Comparison of ENCODE assay signal across 20 mouse cellular contexts in the genomic region with DNA sequence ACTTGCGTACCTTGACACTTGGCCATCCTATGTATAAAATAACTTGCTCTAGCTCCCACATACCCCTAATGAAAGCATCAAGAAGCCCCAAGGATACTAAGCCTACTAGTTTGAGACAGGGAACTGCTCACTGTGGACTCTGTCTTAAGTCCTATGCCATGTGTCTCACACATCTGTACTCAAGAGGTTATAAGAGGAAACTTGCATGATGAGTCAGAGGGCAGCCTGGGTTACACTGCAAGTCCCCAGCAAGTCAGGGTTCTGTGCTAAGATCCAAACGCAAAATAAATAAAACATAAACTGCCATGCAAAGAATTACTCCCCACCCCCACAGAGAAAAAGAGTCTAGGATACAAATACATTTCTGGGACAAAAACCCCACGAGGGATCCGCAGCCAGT. TPM values are rescaled to one million over a fixed set of nuclear protein-coding genes. Genes with fewer than 3 reads are reported as not detected.
A peak's percentile ranks its signal among the peaks of the same experiment; 100 is the strongest.
DNase-seq lines count a peak whose midpoint lies in the region; ATAC-seq and TF ChIP-seq lines count a peak whose summit lies in the region.
"Had no signal": no experiment of that assay in that cellular context is flagged by ENCODE, and none has a peak within 500 bp of the region (broad histone marks: within the 10 kb centered on the region; RNA-seq: fewer than 3 reads in every experiment).

No protein-coding gene starts in this region.

- WGBS in embryonic facial prominence, embryonic 13.5 days, result 73% methylated on average over 4 of the region's 4 CpGs
- 75% methylated on average over 4 of the region's 4 CpGs for WGBS in embryonic facial prominence, embryonic 10.5 days
- 81% methylated on average over 4 of the region's 4 CpGs for WGBS in liver, embryonic 13.5 days (ENCODE audit: insufficient replicate concordance)
- 83% methylated on average over 4 of the region's 4 CpGs for WGBS in liver, postnatal 0 days (ENCODE audit: insufficient replicate concordance)
- WGBS in intestine, embryonic 16.5 days, result 74% methylated on average over 4 of the region's 4 CpGs

- H3K4me2 ChIP-seq in embryonic facial prominence, embryonic 13.5 days, result 0 out of 2 replicates have a peak overlapping the region, but pooled peaks have one; percentile 98
- peak overlapping the region; percentile 98 for H3K4me2 ChIP-seq in liver, embryonic 13.5 days
- no peak overlapping the region for H3K4me2 ChIP-seq in liver, postnatal 0 days (ENCODE audit: low read depth, low read length)
- peak overlapping the region; percentile 79; the same call in 1 of the 2 replicates for H3K4me2 ChIP-seq in intestine, embryonic 16.5 days (ENCODE audit: low read depth, low read length)

- H3K27ac ChIP-seq in embryonic facial prominence, embryonic 13.5 days, result no peak overlapping the region
- H3K27ac ChIP-seq in embryonic facial prominence, embryonic 10.5 days (replicated peaks), result no peak overlapping the region
- H3K27ac ChIP-seq in liver, embryonic 13.5 days, result no peak overlapping the region
- H3K27ac ChIP-seq in liver, postnatal 0 days (ENCODE audit: low read depth), result no peak overlapping the region
- no peak overlapping the region for H3K27ac ChIP-seq in intestine, embryonic 16.5 days (ENCODE audit: low read length)
- H3K27ac ChIP-seq: heart, embryonic 15.5 days; hindbrain, embryonic 10.5 days; limb, embryonic 12.5 days had no signal

- H3K9me3 ChIP-seq in embryonic facial prominence, embryonic 13.5 days, result no peaks in the 10 kb centered on the region
- no peaks in the 10 kb centered on the region for H3K9me3 ChIP-seq in embryonic facial prominence, embryonic 10.5 days
- no peaks in the 10 kb centered on the region for H3K9me3 ChIP-seq in liver, embryonic 13.5 days (replicated peaks)
- no peaks in the 10 kb centered on the region for H3K9me3 ChIP-seq in liver, postnatal 0 days (ENCODE audit: low read length)
- no peaks in the 10 kb centered on the region for H3K9me3 ChIP-seq in intestine, embryonic 16.5 days (ENCODE audit: control insufficient read depth, low read length)
- H3K9me3 ChIP-seq: G1E; heart, embryonic 15.5 days; hindbrain, embryonic 10.5 days; limb, embryonic 12.5 days had no signal

- no peak for ATAC-seq in embryonic facial prominence, embryonic 13.5 days (ENCODE audit: insufficient number of reproducible peaks, insufficient read depth, low FRiP score, low TSS enrichment, low read depth)
- no peak for ATAC-seq in liver, embryonic 13.5 days (ENCODE audit: low read depth)
- no peak for ATAC-seq in liver, postnatal 0 days
- no peak for ATAC-seq in intestine, embryonic 16.5 days
- ATAC-seq: forebrain, embryonic 14.5 days had no signal

- DNase-seq in embryonic facial prominence, embryonic 10.5 days (ENCODE audit: low spot score), result no peak
- DNase-seq in liver, embryonic 13.5 days, result no peak
- DNase-seq in liver, postnatal 0 days, result no peak
- peak; percentile 76 for DNase-seq in 416B (ENCODE audit: low read depth)
- no peak for DNase-seq in yolk sac, embryonic 10.5 days (ENCODE audit: low spot score)
- DNase-seq: kidney, adult 2 months; kidney, postnatal 14 days; lung, adult 2 months; right cerebral cortex, postnatal 14 days; thymus, postnatal 14 days had no signal

- no peaks in the 10 kb centered on the region for H3K27me3 ChIP-seq in embryonic facial prominence, embryonic 13.5 days
- peaks cover 20% of the 10 kb centered on the region for H3K27me3 ChIP-seq in embryonic facial prominence, embryonic 10.5 days (replicated peaks; ENCODE audit: low read depth, poor library complexity, severe bottlenecking)
- H3K27me3 ChIP-seq in liver, embryonic 13.5 days, result no peaks in the 10 kb centered on the region
- H3K27me3 ChIP-seq in liver, postnatal 0 days (ENCODE audit: insufficient read depth, low read length), result no peaks in the 10 kb centered on the region
- H3K27me3 ChIP-seq in intestine, embryonic 16.5 days (replicated peaks; ENCODE audit: control insufficient read depth, insufficient read depth, low read length), result no peaks in the 10 kb centered on the region
- H3K27me3 ChIP-seq: heart, embryonic 15.5 days had no signal

- H3K4me3 ChIP-seq in embryonic facial prominence, embryonic 13.5 days, result no peak overlapping the region
- H3K4me3 ChIP-seq in embryonic facial prominence, embryonic 10.5 days, result no peak overlapping the region
- H3K4me3 ChIP-seq in liver, embryonic 13.5 days (replicated peaks), result peak overlapping the region; percentile 84; the same call in 1 of the 2 replicates
- H3K4me3 ChIP-seq in liver, postnatal 0 days (ENCODE audit: low read depth, low read length), result no peak overlapping the region
- H3K4me3 ChIP-seq in intestine, embryonic 16.5 days (ENCODE audit: low read length), result no peak overlapping the region
- H3K4me3 ChIP-seq: heart, embryonic 15.5 days; hindbrain, embryonic 10.5 days; limb, embryonic 12.5 days had no signal

- no peak for TF ChIP-seq EP300 in liver, postnatal 0 days (IDR thresholded peaks at IDR 0.05; ENCODE audit: low read depth)

- no peak overlapping the region for H3K9ac ChIP-seq in embryonic facial prominence, embryonic 13.5 days
- H3K9ac ChIP-seq in liver, embryonic 13.5 days, result 0 out of 2 replicates have a peak overlapping the region, but pooled peaks have one; percentile 1
- H3K9ac ChIP-seq in liver, postnatal 0 days (replicated peaks), result no peak overlapping the region
- no peak overlapping the region for H3K9ac ChIP-seq in intestine, embryonic 16.5 days (ENCODE audit: low read depth, low read length)
- H3K9ac ChIP-seq: heart, embryonic 15.5 days; limb, embryonic 12.5 days had no signal

- TF ChIP-seq CTCF in liver, postnatal 0 days (IDR thresholded peaks at IDR 0.05; ENCODE audit: low read depth), result no peak

- H3K36me3 ChIP-seq in embryonic facial prominence, embryonic 13.5 days, result peaks cover 8% of the 10 kb centered on the region
- H3K36me3 ChIP-seq in embryonic facial prominence, embryonic 10.5 days (replicated peaks), result peaks cover 5% of the 10 kb centered on the region
- peaks cover 36% of the 10 kb centered on the region for H3K36me3 ChIP-seq in liver, embryonic 13.5 days
- H3K36me3 ChIP-seq in liver, postnatal 0 days (replicated peaks; ENCODE audit: insufficient read depth, low read length), result peaks cover 17% of the 10 kb centered on the region
- H3K36me3 ChIP-seq in intestine, embryonic 16.5 days (ENCODE audit: control insufficient read depth, insufficient read depth, low read length), result 0 out of 2 replicates have a peak, but pooled peaks cover 3% of the 10 kb centered on the region

- H3K4me1 ChIP-seq in embryonic facial prominence, embryonic 13.5 days, result peaks cover 8% of the 10 kb centered on the region
- peaks cover 23% of the 10 kb centered on the region for H3K4me1 ChIP-seq in embryonic facial prominence, embryonic 10.5 days
- H3K4me1 ChIP-seq in liver, embryonic 13.5 days (replicated peaks), result peaks cover 42% of the 10 kb centered on the region
- H3K4me1 ChIP-seq in liver, postnatal 0 days (ENCODE audit: insufficient read depth), result peaks cover 11% of the 10 kb centered on the region
- peaks cover 15% of the 10 kb centered on the region for H3K4me1 ChIP-seq in intestine, embryonic 16.5 days (ENCODE audit: control insufficient read depth, insufficient read depth, low read length)

RNA-seq across cellular contexts. Expression of a gene that starts 1.6 kb away (rescaled TPM):
- polyA plus RNA-seq in embryonic facial prominence, embryonic 13.5 days (2015; fragmentation: Nextera tagmentation; extraction: Ambion mirVana), result not detected in 2 replicates
- polyA plus RNA-seq in embryonic facial prominence, embryonic 10.5 days (2016; fragmentation: Nextera tagmentation; extraction: Ambion mirVana), result not detected in 2 replicates
- polyA plus RNA-seq in liver, embryonic 13.5 days (2015; fragmentation: Nextera tagmentation; extraction: Ambion mirVana), result not detected in 2 replicates
- polyA plus RNA-seq in liver, postnatal 0 days (2015; fragmentation: Nextera tagmentation; extraction: Ambion mirVana), result 0.07 TPM in 1 of 2 replicates, not detected in the other
- polyA plus RNA-seq in intestine, embryonic 16.5 days (2015; fragmentation: Nextera tagmentation; extraction: Ambion mirVana), result 0.07 TPM in 1 of 2 replicates, not detected in the other
- polyA plus RNA-seq: C2C12; forebrain, embryonic 14.5 days; G1E; heart, embryonic 15.5 days; hindbrain, embryonic 10.5 days; kidney, adult 2 months; limb, embryonic 12.5 days; lung, adult 2 months; midbrain, postnatal 0 days; neural tube, embryonic 11.5 days had no signal

RNA-seq across cellular contexts. Expression of a gene that starts 3.1 kb away (rescaled TPM):
- polyA plus RNA-seq in embryonic facial prominence, embryonic 13.5 days (2015; fragmentation: Nextera tagmentation; extraction: Ambion mirVana), result 14.0 and 15.3 TPM in 2 replicates
- 9.2 and 10.6 TPM in 2 replicates for polyA plus RNA-seq in embryonic facial prominence, embryonic 10.5 days (2016; fragmentation: Nextera tagmentation; extraction: Ambion mirVana)
- 40.8 and 47.6 TPM in 2 replicates for polyA plus RNA-seq in liver, embryonic 13.5 days (2015; fragmentation: Nextera tagmentation; extraction: Ambion mirVana)
- 17.3 and 20.3 TPM in 2 replicates for polyA plus RNA-seq in liver, postnatal 0 days (2015; fragmentation: Nextera tagmentation; extraction: Ambion mirVana)
- polyA plus RNA-seq in intestine, embryonic 16.5 days (2015; fragmentation: Nextera tagmentation; extraction: Ambion mirVana), result 8.5 and 9.9 TPM in 2 replicates

RNA-seq across cellular contexts. Expression of a gene that starts 15.0 kb away (rescaled TPM):
- polyA plus RNA-seq in embryonic facial prominence, embryonic 13.5 days (2015; fragmentation: Nextera tagmentation; extraction: Ambion mirVana), result 11.3 and 12.2 TPM in 2 replicates
- polyA plus RNA-seq in embryonic facial prominence, embryonic 10.5 days (2016; fragmentation: Nextera tagmentation; extraction: Ambion mirVana), result 4.2 and 4.6 TPM in 2 replicates
- 4.5 and 5.4 TPM in 2 replicates for polyA plus RNA-seq in liver, embryonic 13.5 days (2015; fragmentation: Nextera tagmentation; extraction: Ambion mirVana)
- polyA plus RNA-seq in liver, postnatal 0 days (2015; fragmentation: Nextera tagmentation; extraction: Ambion mirVana), result 2.0 and 2.6 TPM in 2 replicates
- 12.1 and 12.4 TPM in 2 replicates for polyA plus RNA-seq in intestine, embryonic 16.5 days (2015; fragmentation: Nextera tagmentation; extraction: Ambion mirVana)

RNA-seq across cellular contexts. Expression of a gene that starts 17.7 kb away (rescaled TPM):
- polyA plus RNA-seq in embryonic facial prominence, embryonic 13.5 days (2015; fragmentation: Nextera tagmentation; extraction: Ambion mirVana), result 1.5 TPM in 2 replicates
- 0.47 and 0.72 TPM in 2 replicates for polyA plus RNA-seq in embryonic facial prominence, embryonic 10.5 days (2016; fragmentation: Nextera tagmentation; extraction: Ambion mirVana)
- polyA plus RNA-seq in liver, embryonic 13.5 days (2015; fragmentation: Nextera tagmentation; extraction: Ambion mirVana), result 6.2 and 8.3 TPM in 2 replicates
- polyA plus RNA-seq in liver, postnatal 0 days (2015; fragmentation: Nextera tagmentation; extraction: Ambion mirVana), result 1.1 and 1.4 TPM in 2 replicates
- polyA plus RNA-seq in intestine, embryonic 16.5 days (2015; fragmentation: Nextera tagmentation; extraction: Ambion mirVana), result 74.7 and 81.2 TPM in 2 replicates

RNA-seq across cellular contexts. Expression of a gene that starts 52.6 kb away (rescaled TPM):
- polyA plus RNA-seq in embryonic facial prominence, embryonic 13.5 days (2015; fragmentation: Nextera tagmentation; extraction: Ambion mirVana), result not detected in 2 replicates
- polyA plus RNA-seq in embryonic facial prominence, embryonic 10.5 days (2016; fragmentation: Nextera tagmentation; extraction: Ambion mirVana), result not detected in 2 replicates
- 0.88 and 0.94 TPM in 2 replicates for polyA plus RNA-seq in liver, embryonic 13.5 days (2015; fragmentation: Nextera tagmentation; extraction: Ambion mirVana)
- 10.0 and 10.8 TPM in 2 replicates for polyA plus RNA-seq in liver, postnatal 0 days (2015; fragmentation: Nextera tagmentation; extraction: Ambion mirVana)
- polyA plus RNA-seq in intestine, embryonic 16.5 days (2015; fragmentation: Nextera tagmentation; extraction: Ambion mirVana), result 3.4 and 4.1 TPM in 2 replicates
- polyA plus RNA-seq: C2C12; forebrain, embryonic 14.5 days; G1E; heart, embryonic 15.5 days; hindbrain, embryonic 10.5 days; limb, embryonic 12.5 days; neural tube, embryonic 11.5 days had no signal
